Mouse (Mus musculus) heart, postnatal 0 days (tissue): ENCODE results near the gene Dcdc2a.

Experiments used
- CTCF ChIP-seq: IDR thresholded peaks from 2 replicates; pipeline ENCODE4 v1.5.1; 2016; ENCODE audit warnings: antibody characterized with exemption, control low read depth, low read depth
- EP300 ChIP-seq: IDR thresholded peaks from 2 replicates; pipeline ENCODE4 v1.6.1; 2016; ENCODE audit warnings: antibody characterized with exemption, low read depth

DNA sequence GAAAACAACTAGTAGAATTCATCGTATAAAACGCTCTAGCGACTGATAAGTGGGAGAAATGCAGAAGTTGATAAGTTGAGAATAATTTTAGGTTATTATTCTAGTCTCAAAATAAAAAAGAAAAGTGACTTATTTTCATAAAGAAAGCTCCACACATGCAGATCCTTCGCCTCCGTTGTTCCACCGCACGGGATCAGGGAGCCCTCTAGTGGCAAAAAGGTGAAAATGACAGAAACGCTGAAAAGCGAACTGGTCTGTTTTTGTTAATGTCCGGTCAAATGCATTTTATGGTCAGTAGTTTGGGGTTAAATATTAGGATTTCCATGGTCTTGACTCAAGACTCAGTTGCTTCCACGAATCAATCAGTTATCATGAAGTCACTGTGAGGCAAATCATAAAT, 60.2 kb downstream of the Dcdc2a start:
- TF ChIP-seq CTCF (peak; percentile 92), EP300 (no peak)
